Mouse (Mus musculus) embryonic facial prominence, embryonic 15.5 days (tissue): Measurements from ENCODE around the gene Gm49383. TPM values are rescaled to one million over a fixed set of nuclear protein-coding genes. Genes with fewer than 3 reads are reported as not detected.
"Not testable (repeated sequence)": the region's sequence is repeated elsewhere in the genome, so short reads cannot be mapped to it uniquely, and the experiment has no call there.

Experiments used
- ATAC-seq: fragments of 200-750 bp; cut with Nextera tagmentation; 2 replicates; pipeline ENCODE4 v1.8.0; 2017; ENCODE audit warnings: low read depth, moderate TSS enrichment; ENCODE audit not compliant: insufficient number of reproducible peaks, low FRiP score, low TSS enrichment
- H3K27ac ChIP-seq: fragments of 300-500 bp; sonication (generic); replicated peaks from 2 replicates; pipeline ENCODE4 v1.5.1; 2015; ENCODE audit warnings: mild to moderate bottlenecking, inconsistent platforms
- H3K27me3 ChIP-seq: fragments of 300-500 bp; sonication (generic); 2 replicates; pipeline ENCODE4 v1.6.1; 2015; ENCODE audit warnings: inconsistent platforms
- H3K36me3 ChIP-seq: fragments of 300-500 bp; sonication (generic); 2 replicates; pipeline ENCODE4 v1.6.1; 2015; ENCODE audit warnings: mild to moderate bottlenecking, inconsistent platforms
- H3K4me1 ChIP-seq: fragments of 300-500 bp; sonication (generic); 2 replicates; pipeline ENCODE4 v1.6.1; 2015; ENCODE audit warnings: inconsistent platforms
- H3K4me2 ChIP-seq: fragments of 300-500 bp; sonication (generic); replicated peaks from 2 replicates; pipeline ENCODE4 v1.6.1; 2015; ENCODE audit warnings: mild to moderate bottlenecking, inconsistent platforms
- H3K4me3 ChIP-seq: fragments of 300-500 bp; sonication (generic); replicated peaks from 2 replicates; pipeline ENCODE4 v1.5.1; 2015; ENCODE audit warnings: mild to moderate bottlenecking, inconsistent platforms
- H3K9ac ChIP-seq: fragments of 300-500 bp; sonication (generic); 2 replicates; pipeline ENCODE4 v1.6.1; 2015; ENCODE audit warnings: inconsistent platforms
- H3K9me3 ChIP-seq: fragments of 300-500 bp; sonication (generic); replicated peaks from 2 replicates; pipeline ENCODE4 v1.6.1; 2016; ENCODE audit warnings: inconsistent platforms
- WGBS: fragments of 180-500 bp; shearing (Covaris S2); methylation state at CpG from one replicate; pipeline ENCODE4 v1.1.7; 2015; 5-methylcytosine and 5-hydroxymethylcytosine counted together
- polyA plus RNA-seq: library from polyadenylated mRNA; unstranded; fragments of >200 nt; fragmentation: Nextera tagmentation; extraction: Ambion mirVana; gene quantifications from 2 replicates; pipeline ENCODE4 v1.2.1, GENCODE M21; 2015

The Gm49383 gene
- polyA plus RNA-seq, 1 experiment from 2014 or later: 24.5 TPM

GRCm38 (mm10) chr12:69181800-69182199, 15.1 kb downstream of the Gm49383 start:
- Histone ChIP-seq H3K9me3 (no peaks in the 10 kb centered on the region), H3K4me2 (no peak overlapping the region), H3K27me3 (no peaks in the 10 kb centered on the region), H3K4me3 (no peak overlapping the region), H3K36me3 (peaks cover 11% of the 10 kb centered on the region), H3K27ac (no peak overlapping the region), H3K9ac (no peak overlapping the region), H3K4me1 (peaks cover 16% of the 10 kb centered on the region)
- 83% methylated on average over 4 of the region's 4 CpGs for WGBS
- ATAC-seq: no peak

- H3K4me1 ChIP-seq: no peaks in the 10 kb centered on the region
- H3K27ac ChIP-seq: no peak overlapping the region
- H3K9me3 ChIP-seq: no peaks in the 10 kb centered on the region
- H3K9ac ChIP-seq: no peak overlapping the region
- H3K27me3 ChIP-seq: no peaks in the 10 kb centered on the region
- H3K36me3 ChIP-seq: peaks cover 15% of the 10 kb centered on the region
- ATAC-seq: no peak
- no peak overlapping the region for H3K4me3 ChIP-seq
- no peak overlapping the region for H3K4me2 ChIP-seq
- 70% methylated on average over 12 of the region's 12 CpGs for WGBS
Observed at GRCm38 (mm10) chr12:69179371-69179770, 17.5 kb downstream of the Gm49383 start.

- 82% methylated on average over 3 of the region's 3 CpGs for WGBS
- ATAC-seq: no peak
- H3K27ac ChIP-seq: no peak overlapping the region
Observed at GRCm38 (mm10) chr12:69177526-69177925, 19.4 kb downstream of the Gm49383 start.

GRCm38 (mm10) chr12:69175975-69176374, 20.9 kb downstream of the Gm49383 start:
- 92% methylated on average over 3 of the region's 3 CpGs for WGBS

More at GRCm38 (mm10) chr12:69177526-69177925, 19.4 kb downstream of the Gm49383 start:
- Histone ChIP-seq H3K4me2 (no peak overlapping the region), H3K9me3 (no peaks in the 10 kb centered on the region), H3K4me1 (no peaks in the 10 kb centered on the region), H3K36me3 (peaks cover 15% of the 10 kb centered on the region), H3K4me3 (no peak overlapping the region), H3K9ac (no peak overlapping the region), H3K27me3 (no peaks in the 10 kb centered on the region)

GRCm38 (mm10) chr12:69171307-69171706, 25.6 kb downstream of the Gm49383 start:
- peaks cover 5% of the 10 kb centered on the region; the same call in 1 of the 2 replicates for H3K36me3 ChIP-seq
- whole genome bisulfite sequencing: 84% methylated on average over 2 of the region's 2 CpGs
- no peaks in the 10 kb centered on the region for H3K27me3 ChIP-seq
- peaks cover 14% of the 10 kb centered on the region for H3K4me1 ChIP-seq
- no peak overlapping the region for H3K9ac ChIP-seq
- no peak overlapping the region for H3K4me2 ChIP-seq
- H3K27ac ChIP-seq: no peak overlapping the region
- no peaks in the 10 kb centered on the region for H3K9me3 ChIP-seq
- ATAC-seq: no peak
- no peak overlapping the region for H3K4me3 ChIP-seq

More at GRCm38 (mm10) chr12:69175975-69176374, 20.9 kb downstream of the Gm49383 start:
- H3K36me3 ChIP-seq: peaks cover 6% of the 10 kb centered on the region; the same call in 1 of the 2 replicates
- no peaks in the 10 kb centered on the region for H3K9me3 ChIP-seq
- no peak overlapping the region for H3K4me2 ChIP-seq
- H3K27me3 ChIP-seq: no peaks in the 10 kb centered on the region
- no peak for ATAC-seq
- H3K27ac ChIP-seq: no peak overlapping the region
- H3K4me1 ChIP-seq: no peaks in the 10 kb centered on the region
- H3K9ac ChIP-seq: no peak overlapping the region
- H3K4me3 ChIP-seq: no peak overlapping the region

- H3K9me3 ChIP-seq: no peaks in the 10 kb centered on the region
- H3K4me1 ChIP-seq: peaks cover 14% of the 10 kb centered on the region
- H3K27me3 ChIP-seq: no peaks in the 10 kb centered on the region
- peak within 1 kb of the TSS; percentile 55 for H3K9ac ChIP-seq
- peak within 1 kb of the TSS; percentile 68 for H3K4me3 ChIP-seq
- WGBS: under 1% methylated on average over 40 of the region's 40 CpGs
- H3K36me3 ChIP-seq: no peaks in the 10 kb centered on the region
- H3K4me2 ChIP-seq: peak within 1 kb of the TSS; percentile 84
- H3K27ac ChIP-seq: peak within 1 kb of the TSS; percentile 78; the same call in 1 of the 2 replicates
- peak; percentile 90 for ATAC-seq
Observed at GRCm38 (mm10) chr12:69168461-69169106, 28.3 kb downstream of the Gm49383 start, which contains the start of gene Lrr1. Gene Lrr1 (plus strand): TSS chr12:69168814.

- Histone ChIP-seq H3K27me3 (no peaks in the 10 kb centered on the region), H3K9me3 (no peaks in the 10 kb centered on the region), H3K27ac (no peak overlapping the region), H3K4me3 (peak overlapping the region; percentile 68), H3K4me1 (peaks cover 14% of the 10 kb centered on the region), H3K9ac (peak overlapping the region; percentile 55), H3K36me3 (no peaks in the 10 kb centered on the region), H3K4me2 (peak overlapping the region; percentile 84)
- ATAC-seq: peak; percentile 16; the same call in 1 of the 2 replicates
- WGBS: 7% methylated on average over 18 of the region's 18 CpGs
Observed at GRCm38 (mm10) chr12:69167656-69168460, 29.0 kb downstream of the Gm49383 start.

GRCm38 (mm10) chr12:69166861-69167581, 29.9 kb downstream of the Gm49383 start:
- peaks cover 14% of the 10 kb centered on the region for H3K4me1 ChIP-seq
- ATAC-seq, H3K27ac ChIP-seq, H3K27me3 ChIP-seq, H3K4me2 ChIP-seq, H3K4me3 ChIP-seq, H3K36me3 ChIP-seq, H3K9me3 ChIP-seq, H3K9ac ChIP-seq: not testable (repeated sequence)
- WGBS: 68% methylated on average over 8 of the region's 8 CpGs

- no peak for ATAC-seq
- Histone ChIP-seq H3K4me2 (no peak overlapping the region), H3K9me3 (no peaks in the 10 kb centered on the region), H3K4me3 (no peak overlapping the region), H3K27ac (no peak overlapping the region), H3K4me1 (peaks cover 11% of the 10 kb centered on the region), H3K9ac (no peak overlapping the region), H3K27me3 (no peaks in the 10 kb centered on the region), H3K36me3 (no peaks in the 10 kb centered on the region)
- 41% methylated on average over 3 of the region's 3 CpGs for WGBS
Observed at GRCm38 (mm10) chr12:69164904-69165303, 32.0 kb downstream of the Gm49383 start.

- H3K36me3 ChIP-seq, H3K9ac ChIP-seq, H3K4me1 ChIP-seq, H3K27ac ChIP-seq, H3K4me3 ChIP-seq, H3K27me3 ChIP-seq, ATAC-seq, H3K9me3 ChIP-seq, H3K4me2 ChIP-seq: not testable (repeated sequence)
- 82% methylated on average over 4 of the region's 4 CpGs for WGBS
Observed at GRCm38 (mm10) chr12:69163586-69163985, 33.3 kb downstream of the Gm49383 start.

- not testable (repeated sequence) for ATAC-seq, H3K9ac ChIP-seq, H3K9me3 ChIP-seq, H3K4me2 ChIP-seq, H3K4me3 ChIP-seq, H3K4me1 ChIP-seq, H3K27ac ChIP-seq, H3K27me3 ChIP-seq
- peaks cover 18% of the 10 kb centered on the region for H3K36me3 ChIP-seq
- WGBS: 74% methylated on average over 2 of the region's 2 CpGs
Observed at GRCm38 (mm10) chr12:69160677-69161076, 36.2 kb downstream of the Gm49383 start.
